Mouse (Mus musculus) liver, adult 2 months (tissue): ENCODE results near the gene Mcu.

Experiments used
- CTCF ChIP-seq: fragments of 200-500 bp; IDR thresholded peaks from 2 replicates; pipeline ENCODE4 v1.5.1; 2011; ENCODE audit warnings: low read depth, low read length, control low read depth
- POLR2A ChIP-seq: fragments of 200-500 bp; IDR thresholded peaks from 2 replicates; pipeline ENCODE4 v1.6.1; 2011; ENCODE audit warnings: low read length, control low read depth; ENCODE audit not compliant: insufficient read depth; ENCODE audit errors: extremely low read depth

DNA sequence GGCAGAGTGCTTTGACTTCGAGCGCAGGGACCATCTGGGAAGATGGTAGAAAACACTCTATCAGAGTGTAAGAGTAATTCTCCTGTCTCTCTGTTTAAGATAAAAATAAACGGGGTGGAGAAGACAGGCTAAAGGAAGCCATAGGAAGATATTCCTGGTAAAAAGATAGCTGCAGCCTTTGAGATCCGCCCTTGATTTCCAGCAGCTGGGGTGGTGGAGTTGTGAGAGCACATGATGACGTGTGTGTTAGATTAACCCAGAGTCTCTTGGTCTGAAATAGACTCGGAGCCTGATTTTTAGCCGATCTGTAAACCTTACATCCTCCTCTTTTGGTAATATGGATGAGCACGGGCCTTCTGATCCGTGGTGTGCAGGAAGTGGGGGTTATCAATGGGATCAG lies 168.9 kb downstream of the Mcu start:
- TF ChIP-seq CTCF (no peak), POLR2A (no peak)
